Mouse (Mus musculus) adrenal gland, adult 2 months (tissue): ENCODE measurements at regions not wholly inside any gene's neighbourhood (a gene's known extent, or its start where the extent isn't known, plus 50 kb on each side); places are given as distances from the start of the nearest gene placed in this dataset.

Experiments
- DNase-seq: peaks from one replicate; pipeline ENCODE4 v3.0.0; 2021

GRCm38 (mm10) chr8:89271381-89272355, 227.7 kb upstream of the Sall1 start:
- DNase-seq = no peak

DNA sequence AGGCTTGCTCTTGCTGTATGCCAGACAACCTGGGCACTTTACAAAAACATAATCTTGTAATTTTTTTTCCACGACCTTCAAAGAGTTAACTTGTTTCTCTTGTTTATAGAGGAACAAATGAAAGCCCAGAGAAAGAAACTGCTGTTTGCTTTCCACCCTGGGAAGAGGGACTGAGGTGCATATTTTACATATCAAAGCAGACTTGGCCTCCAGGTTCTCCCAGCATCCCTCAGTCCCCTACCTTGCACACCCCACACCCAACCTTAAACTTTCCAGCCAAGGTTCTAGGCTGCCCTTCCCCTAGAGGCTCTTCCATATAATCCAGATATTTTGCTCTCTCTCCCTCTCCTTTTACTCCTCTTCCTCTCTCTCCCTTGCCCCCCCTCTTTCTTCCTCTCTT, 226.0 kb upstream of the Sall1 start:
- no peak for DNase-seq

DNA sequence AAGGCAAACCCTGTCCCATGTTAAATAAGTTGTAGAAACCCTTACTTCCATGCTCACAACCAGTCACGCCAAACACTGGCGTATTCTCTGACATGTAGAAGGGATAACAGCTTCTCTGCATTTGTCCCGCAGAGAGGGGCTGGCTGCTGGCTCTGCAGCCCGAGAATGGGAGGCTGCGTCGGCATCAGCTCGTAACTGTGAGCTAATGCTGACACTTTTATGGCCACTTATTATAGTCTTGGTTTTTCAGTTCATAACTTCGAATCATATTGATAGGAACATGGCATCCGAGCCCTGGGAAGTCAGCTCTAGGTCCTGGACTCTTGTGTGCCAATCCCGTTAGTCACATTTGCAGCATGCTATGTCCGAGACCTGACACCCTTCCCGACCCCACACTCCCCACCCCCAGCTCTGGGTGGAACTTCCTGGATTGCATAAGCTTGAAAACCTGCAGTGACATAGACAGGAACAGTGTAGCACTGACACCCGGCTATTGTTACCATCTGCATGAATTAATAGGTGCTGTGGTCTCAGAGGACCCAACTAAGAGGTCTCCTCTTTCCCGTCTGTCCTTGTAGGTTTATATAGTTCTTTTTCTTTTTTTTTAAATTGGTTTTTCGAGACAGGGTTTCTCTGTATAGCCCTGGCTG, 217.3 kb upstream of the Sall1 start:
- no peak for DNase-seq

DNA sequence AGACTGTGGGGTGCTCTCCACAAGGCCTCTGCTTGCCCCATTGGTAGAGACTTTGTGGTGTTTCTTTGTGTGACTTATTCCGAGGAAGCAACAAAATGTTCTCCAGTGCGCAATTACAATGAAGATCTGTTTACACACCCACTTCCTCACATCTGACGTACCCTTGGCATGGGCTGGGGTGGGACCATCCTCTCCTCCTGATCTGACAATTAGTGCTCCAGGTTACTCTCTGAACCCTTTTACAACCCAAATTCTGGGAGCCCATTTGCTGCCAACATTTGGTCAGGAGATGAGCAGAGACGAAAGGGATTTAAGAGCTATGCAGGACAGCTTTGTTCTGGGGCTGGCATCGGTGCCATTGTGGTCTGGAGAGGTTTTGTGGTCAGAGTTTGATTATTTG, 215.9 kb upstream of the Sall1 start:
- DNase-seq = no peak

DNA sequence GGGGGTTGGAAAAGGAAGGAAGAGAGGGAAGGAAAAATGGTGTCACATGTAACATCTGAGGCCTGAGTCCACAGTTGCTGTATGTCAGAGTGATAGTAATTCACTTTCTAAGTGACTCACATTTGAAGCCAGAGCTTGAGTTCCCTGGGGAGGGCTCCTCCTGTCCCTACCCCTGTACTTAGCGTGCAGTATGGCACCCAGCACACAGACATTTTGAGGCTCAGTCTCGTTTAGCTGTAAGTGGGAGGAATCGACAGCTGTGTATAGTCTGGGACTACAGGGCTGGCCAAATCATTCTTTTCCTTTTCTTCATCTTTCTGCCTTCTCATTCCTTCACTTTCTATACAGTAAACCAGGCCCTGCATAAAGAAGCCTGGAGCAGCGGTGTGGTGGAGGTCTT, 202.4 kb upstream of the Sall1 start:
- DNase-seq = no peak

GRCm38 (mm10) chr8:89245131-89245751, 201.3 kb upstream of the Sall1 start:
- no peak for DNase-seq

GRCm38 (mm10) chr8:89241686-89242085, 197.7 kb upstream of the Sall1 start:
- DNase-seq = no peak

GRCm38 (mm10) chr8:89239626-89240025, 195.7 kb upstream of the Sall1 start:
- DNase-seq = no peak

DNA sequence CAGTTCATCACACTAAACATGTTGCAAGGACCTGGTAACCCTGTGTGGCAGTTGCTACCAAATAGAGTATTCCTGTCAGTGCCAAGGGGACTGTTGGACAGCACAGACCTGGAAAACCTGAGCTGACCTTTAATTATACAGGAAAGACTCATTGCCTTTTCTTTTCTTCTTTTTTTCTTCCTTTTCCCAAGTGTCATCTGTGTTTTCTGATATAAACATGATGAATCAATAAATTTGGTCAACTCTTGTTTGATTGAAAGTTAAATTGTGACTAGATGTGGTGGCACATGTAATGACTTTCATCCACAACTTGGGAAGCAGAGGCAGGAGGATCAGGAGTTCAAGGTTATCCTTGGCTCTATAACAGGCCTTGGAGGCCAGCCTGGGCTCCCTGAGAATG, 190.1 kb upstream of the Sall1 start:
- no peak for DNase-seq

GRCm38 (mm10) chr8:89232318-89232717, 188.4 kb upstream of the Sall1 start:
- DNase-seq = no peak

- no peak for DNase-seq
Observed at GRCm38 (mm10) chr8:89229144-89229543, 185.2 kb upstream of the Sall1 start.

- DNase-seq = no peak
Observed at GRCm38 (mm10) chr8:89220870-89221269, 176.9 kb upstream of the Sall1 start.

GRCm38 (mm10) chr8:89220381-89220780, 176.4 kb upstream of the Sall1 start:
- DNase-seq = no peak

DNA sequence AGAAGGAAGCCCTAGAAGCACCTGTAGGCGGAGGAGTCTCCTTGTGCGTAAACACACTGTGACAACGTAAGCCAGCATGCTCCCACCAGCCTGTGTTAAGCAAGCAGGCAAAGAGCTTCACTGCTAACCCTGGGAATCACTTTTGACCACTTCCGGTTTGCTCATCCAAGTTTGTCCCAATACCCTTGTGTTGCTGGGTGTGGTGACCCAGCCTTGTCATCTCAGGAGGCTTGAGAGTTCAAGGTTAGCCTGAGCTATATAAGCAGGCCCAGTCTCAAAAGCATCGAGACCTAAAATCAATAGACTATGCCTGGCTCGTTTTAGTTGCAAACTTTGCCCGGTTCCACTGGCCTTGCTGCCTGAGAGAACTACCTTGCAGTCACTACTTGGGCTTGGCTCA, 175.2 kb upstream of the Sall1 start:
- no peak for DNase-seq

GRCm38 (mm10) chr8:89217689-89218088, 173.7 kb upstream of the Sall1 start:
- no peak for DNase-seq

DNA sequence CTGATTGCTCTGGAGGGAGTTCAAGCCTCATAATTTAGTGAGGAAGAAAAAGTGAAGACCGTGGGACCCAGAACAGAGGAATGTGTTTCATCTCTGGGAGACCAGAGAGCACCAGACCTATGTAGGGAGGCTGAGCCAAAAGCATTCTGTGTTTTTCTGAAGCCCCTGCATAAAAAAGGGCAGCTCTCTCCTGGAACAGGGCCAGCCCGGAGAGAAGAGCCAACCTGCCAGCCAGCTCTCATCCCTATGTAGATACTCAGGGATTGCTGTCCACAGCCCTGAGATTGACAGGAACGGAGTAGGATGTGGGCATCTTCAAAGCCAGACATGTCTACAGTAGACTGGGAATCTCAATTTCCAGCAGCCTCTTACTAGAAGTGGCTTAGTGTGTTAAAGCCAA, 168.0 kb upstream of the Sall1 start:
- no peak for DNase-seq

- no peak for DNase-seq
Observed at GRCm38 (mm10) chr8:89210684-89211083, 166.7 kb upstream of the Sall1 start.

- DNase-seq = no peak
Observed at GRCm38 (mm10) chr8:89207891-89208290, 163.9 kb upstream of the Sall1 start.

DNA sequence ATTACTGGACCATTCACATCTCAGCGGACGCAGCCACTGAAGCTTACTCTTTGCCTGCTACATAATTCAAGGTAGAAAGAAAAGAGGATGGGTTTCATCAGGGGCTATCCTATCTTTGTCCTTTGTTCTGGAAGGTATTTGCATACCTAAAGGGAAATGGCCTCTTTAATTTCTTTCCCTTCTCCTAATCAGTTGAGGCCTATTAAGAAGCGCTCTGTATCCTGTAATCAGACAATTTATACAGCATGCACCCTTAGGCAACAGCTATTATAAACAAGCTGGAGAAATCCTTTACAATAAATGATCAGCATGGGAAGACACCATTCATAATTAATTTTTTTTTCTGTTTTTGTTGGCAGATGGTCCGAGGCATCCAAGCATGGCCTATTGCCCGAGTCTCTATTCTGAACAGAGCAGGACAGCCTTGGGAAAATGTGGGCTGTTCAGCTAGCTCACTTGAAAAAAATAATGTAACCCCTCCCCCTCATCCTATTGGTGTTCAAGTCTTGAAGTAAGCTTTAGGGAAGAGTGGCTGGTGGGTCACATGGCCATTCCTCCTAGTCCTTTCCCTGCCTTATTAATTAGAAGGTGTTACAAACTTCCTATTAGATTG, 158.6 kb upstream of the Sall1 start:
- DNase-seq = no peak

- DNase-seq = no peak
Observed at GRCm38 (mm10) chr8:89200301-89200700, 156.3 kb upstream of the Sall1 start.

DNA sequence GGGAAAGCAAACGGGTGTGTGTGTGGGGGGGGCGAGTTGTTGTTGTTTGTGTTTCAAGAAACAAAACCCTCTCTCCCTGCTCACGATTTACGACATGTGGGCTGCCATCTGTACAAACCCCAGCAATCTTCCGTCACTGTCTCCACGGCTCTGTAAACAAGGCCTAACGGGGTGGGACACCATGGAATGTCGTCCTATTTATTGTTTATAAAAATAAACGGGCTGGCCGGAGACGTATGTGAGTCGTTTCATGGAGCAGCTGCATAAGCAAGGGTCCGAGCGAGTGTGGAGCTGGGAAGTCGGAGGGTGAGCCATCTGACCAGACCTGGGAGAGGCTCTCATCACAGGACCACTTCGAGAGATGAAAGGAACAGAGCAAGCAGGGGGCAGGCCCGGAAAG, 141.4 kb upstream of the Sall1 start:
- no peak for DNase-seq

DNA sequence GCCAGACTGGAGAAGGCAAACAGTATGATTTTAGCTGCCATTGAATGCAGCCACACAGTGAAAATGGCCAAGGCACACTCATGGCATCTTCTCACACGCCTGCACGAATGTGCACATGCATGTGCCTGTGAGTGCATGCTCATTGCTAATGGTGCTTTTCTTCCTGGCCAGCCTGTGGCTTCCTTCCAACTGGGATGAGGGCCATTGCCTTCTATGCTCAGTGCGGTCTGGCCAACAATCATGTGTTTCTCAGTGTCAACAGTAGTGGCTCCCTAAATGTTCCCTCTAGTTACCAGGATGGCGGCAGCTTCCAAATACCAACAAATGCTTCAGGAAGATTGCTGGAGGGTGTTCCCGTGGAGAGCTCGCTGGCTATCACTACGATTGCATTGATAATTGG, 131.7 kb upstream of the Sall1 start:
- DNase-seq = no peak

- DNase-seq = no peak
Observed at GRCm38 (mm10) chr8:89171561-89171960, 127.6 kb upstream of the Sall1 start.
